In genomic region chr11:34783587-34784043, GRCm38 (mm10) we compare ENCODE assay signal across 9 mouse cellular contexts. TPM values are rescaled to one million over a fixed set of nuclear protein-coding genes. Genes with fewer than 3 reads are reported as not detected.
DNase-seq lines count a peak whose midpoint lies in the region; ATAC-seq and TF ChIP-seq lines count a peak whose summit lies in the region.
"Had no signal": no experiment of that assay in that cellular context is flagged by ENCODE, and none has a peak within 500 bp of the region (broad histone marks: within the 10 kb centered on the region; RNA-seq: fewer than 3 reads in every experiment).

Dock2 (minus strand) TSS chr11:34783892.

- H3K4me2 ChIP-seq in forebrain, embryonic 12.5 days: no peak within 1 kb of the TSS

- intact Hi-C loops in left cerebral cortex, postnatal 25 days (cut with DNase I): no loop called here

- TF ChIP-seq EP300 in MEL (IDR thresholded peaks at IDR 0.05; ENCODE audit: low read depth in 1 of 2, low read length in 2 of 2): peak; percentile 63; a peak in 3 of 4 replicates

- DNase-seq in A20 (ENCODE audit: low read depth, low spot score) (peak; percentile 92), MEL (ENCODE audit: low read depth, low spot score) (peak; percentile 96)
- peak; percentile 8 for DNase-seq in liver, adult 2 months (ENCODE audit: extremely low read depth, low read depth, low spot score)
- peak; percentile 76 for DNase-seq in naive thymus-derived CD4-positive, alpha-beta T cell, adult 2 months (ENCODE audit: low read depth)
- DNase-seq in left cerebral cortex, postnatal 25 days (ENCODE audit: low spot score in 2 of 2): no peak
- no peak for DNase-seq in cerebellum, postnatal 25 days
- DNase-seq in left cerebral cortex, adult 18-20 months (ENCODE audit: low spot score in 2 of 2): no peak
- DNase-seq: adrenal gland, postnatal 36 days had no signal

- peaks cover 8 to 38% of the 10 kb centered on the region in 2 experiments for H3K36me3 ChIP-seq in MEL (ENCODE audit: control insufficient read depth in 1 of 2, insufficient read depth in 2 of 2, low read length in 2 of 2)
- no peaks in the 10 kb centered on the region for H3K36me3 ChIP-seq in liver, adult 2 months (ENCODE audit: control insufficient read depth, insufficient read depth, low read length)
- H3K36me3 ChIP-seq in forebrain, embryonic 12.5 days (replicated peaks): no peaks in the 10 kb centered on the region

- TF ChIP-seq POLR2A in MEL (IDR thresholded peaks at IDR 0.05; ENCODE audit: control insufficient read depth in 1 of 2, insufficient read depth in 1 of 2, low read depth in 1 of 2, low read length in 2 of 2, poor library complexity in 1 of 2): peak; percentile 87 to 90; a peak in 3 of 4 replicates
- TF ChIP-seq POLR2A in liver, adult 2 months (IDR thresholded peaks at IDR 0.05; ENCODE audit: extremely low read depth, insufficient read depth, low read length): no peak

- peak within 1 kb of the TSS; percentile 85 for H3K9ac ChIP-seq in MEL (ENCODE audit: control insufficient read depth, low read depth, low read length, poor library complexity, severe bottlenecking)
- H3K9ac ChIP-seq in liver, adult 2 months (ENCODE audit: low read depth, low read length): peak within 1 kb of the TSS; percentile 64
- no peak within 1 kb of the TSS for H3K9ac ChIP-seq in forebrain, embryonic 12.5 days

- no peaks in the 10 kb centered on the region for H3K27me3 ChIP-seq in MEL (ENCODE audit: control insufficient read depth in 1 of 2, insufficient read depth in 2 of 2, low read length in 2 of 2)
- no peaks in the 10 kb centered on the region for H3K27me3 ChIP-seq in liver, adult 2 months (ENCODE audit: control insufficient read depth, insufficient read depth, low read length)
- H3K27me3 ChIP-seq in forebrain, embryonic 12.5 days: no peaks in the 10 kb centered on the region

- peaks cover 49% of the 10 kb centered on the region for H3K79me2 ChIP-seq in MEL (ENCODE audit: control insufficient read depth, insufficient read depth, low read length, poor library complexity)
- no peaks in the 10 kb centered on the region for H3K79me2 ChIP-seq in liver, adult 2 months (ENCODE audit: control insufficient read depth, insufficient read depth, low read length)

- WGBS in liver, adult 2 months: 73% methylated on average over 12 of the region's 12 CpGs
- 93% methylated on average over 12 of the region's 12 CpGs for WGBS in forebrain, embryonic 12.5 days

- TF ChIP-seq RAD21 in MEL (IDR thresholded peaks at IDR 0.05; ENCODE audit: low read depth, low read length): no peak

- H3K27ac ChIP-seq in MEL (ENCODE audit: control insufficient read depth, low read depth, low read length): peak within 1 kb of the TSS; percentile 91
- H3K27ac ChIP-seq in liver, adult 2 months (replicated peaks; ENCODE audit: insufficient read depth, low read depth, low read length): no peak within 1 kb of the TSS; the same call in 1 of the 2 replicates
- H3K27ac ChIP-seq in forebrain, embryonic 12.5 days: no peak within 1 kb of the TSS

- H3K4me1 ChIP-seq in MEL (ENCODE audit: control insufficient read depth in 1 of 2, insufficient read depth in 2 of 2, low read length in 2 of 2): peaks cover 14 to 30% of the 10 kb centered on the region in 2 experiments
- H3K4me1 ChIP-seq in liver, adult 2 months (ENCODE audit: control insufficient read depth, insufficient read depth, low read length): no peaks in the 10 kb centered on the region
- H3K4me1 ChIP-seq in forebrain, embryonic 12.5 days: no peaks in the 10 kb centered on the region

- no peak for ATAC-seq in forebrain, embryonic 12.5 days (ENCODE audit: low FRiP score)

- no peak for TF ChIP-seq CTCF in MEL (IDR thresholded peaks at IDR 0.05 in 2 of 3, conservative IDR thresholded peaks at IDR 0.05 in 1 of 3; ENCODE audit: control insufficient read depth in 1 of 3, insufficient read depth in 1 of 3, low read depth in 2 of 3, low read length in 3 of 3, poor library complexity in 1 of 3, severe bottlenecking in 1 of 3)
- no peak for TF ChIP-seq CTCF in liver, adult 2 months (IDR thresholded peaks at IDR 0.05; ENCODE audit: low read depth, low read length)

- peak within 1 kb of the TSS; percentile 67 to 73 for H3K4me3 ChIP-seq in MEL (ENCODE audit: control insufficient read depth in 1 of 2, insufficient read depth in 1 of 2, low read depth in 2 of 2, low read length in 2 of 2)
- peak within 1 kb of the TSS; percentile 84 for H3K4me3 ChIP-seq in liver, adult 2 months (ENCODE audit: insufficient read depth, low read depth, low read length)
- H3K4me3 ChIP-seq in forebrain, embryonic 12.5 days (replicated peaks): no peak within 1 kb of the TSS

- no peaks in the 10 kb centered on the region for H3K9me3 ChIP-seq in MEL (replicated peaks; ENCODE audit: insufficient read depth, low read length)
- H3K9me3 ChIP-seq in forebrain, embryonic 12.5 days: no peaks in the 10 kb centered on the region

TF ChIP-seq in MEL, 35 proteins besides CTCF, POLR2A, EP300 and RAD21:
- TF ChIP-seq KAT2A (conservative IDR thresholded peaks at IDR 0.05; ENCODE audit: low read depth, low read length) (no peak; the same call in 1 of the 2 replicates), ELF1 (IDR thresholded peaks at IDR 0.05; ENCODE audit: low read depth, low read length) (peak; percentile 73), CHD1 (IDR thresholded peaks at IDR 0.05; ENCODE audit: low read depth, low read length) (no peak), RCOR1 (IDR thresholded peaks at IDR 0.05; ENCODE audit: low read depth, low read length) (peak; percentile 34; the same call in 1 of the 2 replicates), JUND (IDR thresholded peaks at IDR 0.05; ENCODE audit: low read depth, low read length) (no peak), MEF2A (IDR thresholded peaks at IDR 0.05; ENCODE audit: extremely low read depth, insufficient replicate concordance, low read depth, low read length, poor library complexity, severe bottlenecking) (no peak), MYB (IDR thresholded peaks at IDR 0.05; ENCODE audit: low read depth, low read length) (no peak), UBTF (IDR thresholded peaks at IDR 0.05; ENCODE audit: borderline replicate concordance, insufficient read depth, low read depth, low read length) (0 out of 2 replicates have a peak, but pooled peaks have one; percentile 16), POLR2AphosphoS5 (IDR thresholded peaks at IDR 0.05; ENCODE audit: borderline replicate concordance, low read depth, low read length) (0 out of 2 replicates have a peak, but pooled peaks have one; percentile 10), HCFC1 (IDR thresholded peaks at IDR 0.05; ENCODE audit: low read depth, low read length) (peak; percentile 70), TAL1 (IDR thresholded peaks at IDR 0.05; ENCODE audit: low read length) (no peak), GATA1 (IDR thresholded peaks at IDR 0.05; ENCODE audit: low read depth, low read length) (no peak), MYC (IDR thresholded peaks at IDR 0.05; ENCODE audit: low read depth, low read length) (no peak), USF1 (IDR thresholded peaks at IDR 0.05; ENCODE audit: low read depth, low read length) (peak; percentile 11; the same call in 1 of the 2 replicates), ETS1 (IDR thresholded peaks at IDR 0.05; ENCODE audit: low read depth, low read length) (peak; percentile 73; the same call in 1 of the 2 replicates), MAZ (IDR thresholded peaks at IDR 0.05; ENCODE audit: low read depth, low read length) (peak; percentile 97), ZC3H11A (IDR thresholded peaks at IDR 0.05; ENCODE audit: low read depth, low read length) (no peak), POLR2AphosphoS2 (IDR thresholded peaks at IDR 0.05; ENCODE audit: low read length) (peak; percentile 57; the same call in 1 of the 2 replicates), TCF12 (IDR thresholded peaks at IDR 0.05; ENCODE audit: low read depth, low read length) (peak; percentile 76), BHLHE40 (IDR thresholded peaks at IDR 0.05; ENCODE audit: borderline replicate concordance, low read depth, low read length) (no peak), MXI1 (IDR thresholded peaks at IDR 0.05; ENCODE audit: low read depth, low read length) (peak; percentile 70), GABPA (IDR thresholded peaks at IDR 0.05; ENCODE audit: low read depth, low read length) (no peak), USF2 (IDR thresholded peaks at IDR 0.05; ENCODE audit: borderline replicate concordance in 1 of 2, insufficient read depth in 1 of 2, low read depth in 1 of 2, low read length in 2 of 2) (no peak), NELFE (IDR thresholded peaks at IDR 0.05; ENCODE audit: low read depth, low read length) (peak; percentile 87), TBP (IDR thresholded peaks at IDR 0.05; ENCODE audit: low read depth, low read length) (peak; percentile 94), SIN3A (IDR thresholded peaks at IDR 0.05; ENCODE audit: low read length) (peak; percentile 84), SMC3 (IDR thresholded peaks at IDR 0.05; ENCODE audit: low read depth, low read length) (no peak), ZKSCAN1 (IDR thresholded peaks at IDR 0.05; ENCODE audit: low read depth, low read length) (no peak), ZMIZ1 (IDR thresholded peaks at IDR 0.05; ENCODE audit: low read depth, low read length) (peak; percentile 92; the same call in 1 of the 2 replicates), MAFK (IDR thresholded peaks at IDR 0.05; ENCODE audit: borderline replicate concordance, low read depth, low read length) (no peak), ZNF384 (IDR thresholded peaks at IDR 0.05; ENCODE audit: low read depth, low read length) (no peak), CHD2 (IDR thresholded peaks at IDR 0.05; ENCODE audit: low read length) (no peak), MAX (IDR thresholded peaks at IDR 0.05; ENCODE audit: low read length) (peak; percentile 11; the same call in 1 of the 2 replicates), NRF1 (IDR thresholded peaks at IDR 0.05; ENCODE audit: insufficient read depth, low read depth, low read length, poor library complexity, severe bottlenecking) (no peak; the same call in 1 of the 2 replicates), E2F4 (IDR thresholded peaks at IDR 0.05; ENCODE audit: borderline replicate concordance, low read depth, low read length) (no peak)

RNA-seq across cellular contexts. Expression of gene Dock2, which starts in this region (rescaled TPM):
- 56.3 and 60.9 TPM in 2 replicates for total RNA-seq in MEL (2012; rRNA removed)
- polyA plus RNA-seq in MEL (2012; ENCODE audit: insufficient read depth in 1 of 2, insufficient read length in 2 of 2, low read depth in 1 of 2, low replicate concordance in 2 of 2, missing spikeins in 1 of 2): 100 to 1,000 TPM in 1 of 2 experiments, 10 to 100 TPM in 1; 77.9 to 101 TPM
- total RNA-seq in liver, adult 2 months (2014; rRNA removed): 4.0 and 4.9 TPM in 2 replicates
- polyA plus RNA-seq in liver, adult 2 months (2012; rRNA removed): 0.44 and 0.95 TPM in 2 replicates
- total RNA-seq in left cerebral cortex, postnatal 25 days (2021): 1 to 10 TPM; 3.5 to 3.7 TPM
- 0.46 and 0.66 TPM in 2 replicates for polyA plus RNA-seq in forebrain, embryonic 12.5 days (2016; fragmentation: Nextera tagmentation; extraction: Ambion mirVana)
- total RNA-seq in left cerebral cortex, adult 18-20 months (2021): 1 to 10 TPM; 2.9 to 3.0 TPM

Comparison
In these comparisons a context has a peak if more than half of its experiments do, and no peak if none do; other contexts are left out.
1. RNA of gene Dock2 (polyA plus RNA-seq): 77.9 to 101 TPM in MEL; 0.44 to 0.95 TPM in liver, adult 2 months and 0.46 to 0.66 TPM in forebrain, embryonic 12.5 days; every median in the first group is over 10 times any median in the second.
2. DNase-seq: peak in A20 (single experiment), MEL (single experiment), liver, adult 2 months (single experiment) and naive thymus-derived CD4-positive, alpha-beta T cell, adult 2 months (single experiment); none in left cerebral cortex, postnatal 25 days (0 of 2), cerebellum, postnatal 25 days (0 of 2) and left cerebral cortex, adult 18-20 months (0 of 2).